ENCODE assay signal across 8 mouse cellular contexts in genomic region chr4:40970842-40971701, GRCm38 (mm10). TPM values are rescaled to one million over a fixed set of nuclear protein-coding genes. Genes with fewer than 3 reads are reported as not detected.
DNase-seq lines count a peak whose midpoint lies in the region; ATAC-seq and TF ChIP-seq lines count a peak whose summit lies in the region.

TSS of gene Nfx1 (plus strand) at chr4:40970906.

- peaks cover 11% of the 10 kb centered on the region; the same call in 1 of the 2 replicates for H3K4me1 ChIP-seq in embryonic facial prominence, embryonic 14.5 days (ENCODE audit: control insufficient read depth, insufficient read depth, low read length)
- 0 out of 2 replicates have a peak, but pooled peaks cover 2% of the 10 kb centered on the region for H3K4me1 ChIP-seq in limb, embryonic 14.5 days (ENCODE audit: control insufficient read depth, insufficient read depth, low read length)
- peaks cover 9% of the 10 kb centered on the region; the same call in 1 of the 2 replicates for H3K4me1 ChIP-seq in midbrain, postnatal 0 days (ENCODE audit: insufficient read depth, low read length)

- H3K27me3 ChIP-seq in embryonic facial prominence, embryonic 14.5 days (replicated peaks; ENCODE audit: control insufficient read depth, insufficient read depth, low read length): no peaks in the 10 kb centered on the region
- H3K27me3 ChIP-seq in limb, embryonic 14.5 days (ENCODE audit: control insufficient read depth, insufficient read depth, low read length): no peaks in the 10 kb centered on the region
- H3K27me3 ChIP-seq in midbrain, postnatal 0 days (ENCODE audit: insufficient read depth, low read length): no peaks in the 10 kb centered on the region

- H3K4me2 ChIP-seq in embryonic facial prominence, embryonic 14.5 days (ENCODE audit: low read depth, low read length): peak within 1 kb of the TSS; percentile 77
- H3K4me2 ChIP-seq in limb, embryonic 14.5 days (replicated peaks; ENCODE audit: low read depth, low read length, severe bottlenecking): peak within 1 kb of the TSS; percentile 75
- H3K4me2 ChIP-seq in midbrain, postnatal 0 days (ENCODE audit: low read depth, low read length, poor library complexity, severe bottlenecking): peak within 1 kb of the TSS; percentile 75

- H3K4me3 ChIP-seq in embryonic facial prominence, embryonic 14.5 days (ENCODE audit: low read depth, low read length): peak within 1 kb of the TSS; percentile 94
- peak within 1 kb of the TSS; percentile 79 for H3K4me3 ChIP-seq in limb, embryonic 14.5 days (replicated peaks; ENCODE audit: low read length)
- H3K4me3 ChIP-seq in midbrain, postnatal 0 days (ENCODE audit: low read depth, low read length): peak within 1 kb of the TSS; percentile 73

- no peak for TF ChIP-seq CTCF in midbrain, postnatal 0 days (IDR thresholded peaks at IDR 0.05)

- peaks cover 27% of the 10 kb centered on the region for H3K36me3 ChIP-seq in embryonic facial prominence, embryonic 14.5 days (ENCODE audit: control insufficient read depth, insufficient read depth, low read length)
- H3K36me3 ChIP-seq in limb, embryonic 14.5 days (ENCODE audit: control insufficient read depth, insufficient read depth, low read length): peaks cover 14% of the 10 kb centered on the region
- H3K36me3 ChIP-seq in midbrain, postnatal 0 days (ENCODE audit: insufficient read depth, low read length): peaks cover 14% of the 10 kb centered on the region

- DNase-seq in 3T3-L1 (ENCODE audit: low read depth, low spot score): peak; percentile 95
- DNase-seq in adrenal gland, postnatal 4 days (ENCODE audit: low spot score in 2 of 2): peak; percentile 88 to 95
- peak; percentile 99 for DNase-seq in embryonic facial prominence, embryonic 14.5 days (ENCODE audit: low spot score)
- DNase-seq in heart, adult 8-10 months (ENCODE audit: low spot score): peak; percentile 96
- DNase-seq in kidney, adult 9 months: peak; percentile 96
- DNase-seq in limb, embryonic 14.5 days (ENCODE audit: low spot score): peak; percentile 97
- DNase-seq in midbrain, postnatal 0 days (ENCODE audit: low spot score): peak; percentile 98
- peak; percentile 86 to 91 for DNase-seq in spleen, postnatal 14 days (ENCODE audit: low spot score in 2 of 2)

- H3K9ac ChIP-seq in embryonic facial prominence, embryonic 14.5 days (ENCODE audit: low read depth, low read length): peak within 1 kb of the TSS; percentile 93
- H3K9ac ChIP-seq in limb, embryonic 14.5 days (ENCODE audit: low read depth, low read length, severe bottlenecking): peak within 1 kb of the TSS; percentile 75
- peak within 1 kb of the TSS; percentile 80 for H3K9ac ChIP-seq in midbrain, postnatal 0 days (replicated peaks; ENCODE audit: low read length, poor library complexity, severe bottlenecking)

- H3K27ac ChIP-seq in embryonic facial prominence, embryonic 14.5 days (replicated peaks; ENCODE audit: low read depth, low read length): peak within 1 kb of the TSS; percentile 96
- peak within 1 kb of the TSS; percentile 95 for H3K27ac ChIP-seq in limb, embryonic 14.5 days (replicated peaks; ENCODE audit: low read depth, low read length)
- H3K27ac ChIP-seq in midbrain, postnatal 0 days (ENCODE audit: low read depth, low read length): peak within 1 kb of the TSS; percentile 87

- ATAC-seq in embryonic facial prominence, embryonic 14.5 days (ENCODE audit: low read depth): peak; percentile 97
- ATAC-seq in limb, embryonic 14.5 days (ENCODE audit: low FRiP score, low read depth): peak; percentile 93
- peak; percentile 96 for ATAC-seq in midbrain, postnatal 0 days (ENCODE audit: low FRiP score)

- TF ChIP-seq POLR2A in limb, embryonic 14.5 days (IDR thresholded peaks at IDR 0.05; ENCODE audit: borderline replicate concordance, extremely low read depth, insufficient read depth, insufficient read length): peak; percentile 44; the same call in 1 of the 2 replicates

- H3K9me3 ChIP-seq in embryonic facial prominence, embryonic 14.5 days (ENCODE audit: control insufficient read depth, low read length): no peaks in the 10 kb centered on the region
- no peaks in the 10 kb centered on the region for H3K9me3 ChIP-seq in limb, embryonic 14.5 days (ENCODE audit: control insufficient read depth, low read length)
- H3K9me3 ChIP-seq in midbrain, postnatal 0 days (ENCODE audit: low read length): no peaks in the 10 kb centered on the region

- WGBS in embryonic facial prominence, embryonic 14.5 days: 0% methylated on average over 51 of the region's 85 CpGs
- WGBS in limb, embryonic 14.5 days: under 1% methylated on average over 40 of the region's 85 CpGs
- under 1% methylated on average over 66 of the region's 85 CpGs for WGBS in midbrain, postnatal 0 days

RNA-seq across cellular contexts. Expression of gene Nfx1, which starts in this region (rescaled TPM):
- 100 to 1,000 TPM; 107 to 110 TPM for total RNA-seq in adrenal gland, postnatal 4 days (2021)
- 78.4 and 85.0 TPM in 2 replicates for polyA plus RNA-seq in embryonic facial prominence, embryonic 14.5 days (2014; fragmentation: Nextera tagmentation; extraction: Ambion mirVana)
- total RNA-seq in heart, adult 8-10 months (2022): 10 to 100 TPM; 18.8 to 24.0 (median 21.1) TPM
- 88.7 and 91.4 TPM in 2 replicates for polyA plus RNA-seq in limb, embryonic 14.5 days (2012; rRNA removed)
- polyA plus RNA-seq in limb, embryonic 14.5 days (2014; fragmentation: Nextera tagmentation; extraction: Ambion mirVana): 88.8 and 96.1 TPM in 2 replicates
- 63.1 and 74.4 TPM in 2 replicates for total RNA-seq in midbrain, postnatal 0 days (2014; rRNA removed)
- 70.6 and 76.3 TPM in 2 replicates for polyA plus RNA-seq in midbrain, postnatal 0 days (2015; fragmentation: Nextera tagmentation; extraction: Ambion mirVana)

Comparison
In these comparisons a context has a peak if more than half of its experiments do, and no peak if none do; other contexts are left out.
1. Peak in every context shown above with its lines: DNase-seq, ATAC-seq, H3K4me3 ChIP-seq and H3K27ac ChIP-seq.